Mouse (Mus musculus) liver, embryonic 13.5 days (tissue): ENCODE data around the gene Gm11060. TPM values are rescaled to one million over a fixed set of nuclear protein-coding genes. Genes with fewer than 3 reads are reported as not detected.

ENCODE experiments used
- ATAC-seq: fragments of 200-750 bp; cut with Nextera tagmentation; 2 replicates; pipeline ENCODE4 v1.8.0; 2017; ENCODE audit warnings: low read depth, mild to moderate bottlenecking, moderate number of reproducible peaks, moderate library complexity
- DNase-seq: peaks from one replicate; pipeline ENCODE4 v3.0.0; 2022
- H3K27ac ChIP-seq: fragments of 300-500 bp; sonication (generic); 2 replicates; pipeline ENCODE4 v1.5.1; 2015; ENCODE audit warnings: moderate library complexity, mild to moderate bottlenecking, inconsistent platforms
- H3K27me3 ChIP-seq: fragments of 300-500 bp; sonication (generic); 2 replicates; pipeline ENCODE4 v1.6.1; 2015; ENCODE audit warnings: mild to moderate bottlenecking, inconsistent platforms
- H3K36me3 ChIP-seq: fragments of 300-500 bp; sonication (generic); 2 replicates; pipeline ENCODE4 v1.6.1; 2015; ENCODE audit warnings: mild to moderate bottlenecking, inconsistent platforms
- H3K4me1 ChIP-seq: fragments of 300-500 bp; sonication (generic); replicated peaks from 2 replicates; pipeline ENCODE4 v1.6.1; 2015; ENCODE audit warnings: inconsistent platforms
- H3K4me2 ChIP-seq: fragments of 300-500 bp; sonication (generic); 2 replicates; pipeline ENCODE4 v1.6.1; 2015; ENCODE audit warnings: inconsistent platforms, mild to moderate bottlenecking, moderate library complexity
- H3K4me3 ChIP-seq: fragments of 300-500 bp; sonication (generic); replicated peaks from 2 replicates; pipeline ENCODE4 v1.5.1; 2015; ENCODE audit warnings: mild to moderate bottlenecking, inconsistent platforms
- H3K9ac ChIP-seq: fragments of 300-500 bp; sonication (generic); 2 replicates; pipeline ENCODE4 v1.6.1; 2015; ENCODE audit warnings: mild to moderate bottlenecking, inconsistent platforms
- H3K9me3 ChIP-seq: fragments of 300-500 bp; sonication (generic); replicated peaks from 2 replicates; pipeline ENCODE4 v1.6.1; 2016; ENCODE audit warnings: inconsistent platforms
- WGBS: fragments of 180-500 bp; shearing (Covaris S2); methylation state at CpG from one replicate; pipeline ENCODE4 v1.1.7; 2015; ENCODE audit not compliant: insufficient replicate concordance; 5-methylcytosine and 5-hydroxymethylcytosine counted together
- polyA plus RNA-seq: library from polyadenylated mRNA; unstranded; fragments of >200 nt; fragmentation: Nextera tagmentation; extraction: Ambion mirVana; gene quantifications from 2 replicates; pipeline ENCODE4 v1.2.1, GENCODE M21; 2015

Gene Gm11060
- polyA plus RNA-seq, 1 experiment from 2014 or later = not detected

DNA sequence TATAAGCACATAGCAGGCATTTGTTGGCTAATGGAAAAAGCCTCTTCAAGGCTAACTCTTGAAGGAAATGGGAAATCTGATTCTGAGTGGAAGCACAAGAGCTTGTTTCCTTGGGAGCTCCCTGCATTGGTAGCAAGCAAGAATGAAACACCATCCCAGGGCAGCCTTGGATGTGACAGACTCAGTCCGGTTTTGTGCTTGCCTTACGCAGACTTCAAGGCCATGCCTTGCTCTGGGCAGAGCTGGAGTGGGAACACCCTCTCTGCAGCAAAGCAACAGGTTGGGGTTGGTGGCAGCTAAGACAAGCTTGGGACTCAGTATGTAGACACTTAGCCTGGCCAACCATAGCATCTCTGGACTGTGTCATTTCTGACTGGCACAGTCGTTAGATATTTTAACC is 5.7 kb upstream of the Gm11060 start:
- 81% methylated on average over 3 of the region's 3 CpGs for WGBS
- Histone ChIP-seq H3K9me3 (no peaks in the 10 kb centered on the region), H3K9ac (no peak overlapping the region), H3K27me3 (no peaks in the 10 kb centered on the region), H3K4me2 (no peak overlapping the region), H3K4me3 (no peak overlapping the region), H3K36me3 (no peaks in the 10 kb centered on the region), H3K27ac (no peak overlapping the region), H3K4me1 (no peaks in the 10 kb centered on the region)
- ATAC-seq (no peak), DNase-seq (no peak)

DNA sequence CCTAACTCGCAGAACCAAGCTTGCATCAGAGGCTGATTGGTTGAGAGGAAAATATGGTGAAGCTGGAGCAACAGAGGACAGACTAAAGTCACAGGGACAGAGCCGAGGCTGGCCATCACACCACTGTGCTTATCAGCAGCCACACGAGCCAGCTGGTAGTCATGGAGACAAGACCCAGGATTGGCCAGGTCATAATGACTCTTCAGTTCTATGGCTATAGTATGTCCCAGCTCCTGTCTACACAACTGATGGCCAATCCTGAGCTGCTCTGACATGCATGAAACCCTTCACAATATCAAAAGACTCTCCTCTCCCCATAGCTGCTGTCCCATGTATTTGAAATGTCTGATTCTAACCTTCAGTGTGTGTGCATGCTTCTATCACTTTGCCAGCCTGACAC is 3.8 kb upstream of the Gm11060 start:
- 43% methylated on average over 3 of the region's 3 CpGs for WGBS
- H3K9ac ChIP-seq = no peak overlapping the region
- H3K4me2 ChIP-seq = no peak overlapping the region
- no peaks in the 10 kb centered on the region for H3K27me3 ChIP-seq
- no peaks in the 10 kb centered on the region for H3K9me3 ChIP-seq
- no peak for DNase-seq
- H3K36me3 ChIP-seq = no peaks in the 10 kb centered on the region
- H3K4me3 ChIP-seq = no peak overlapping the region
- H3K4me1 ChIP-seq = no peaks in the 10 kb centered on the region
- ATAC-seq = peak; percentile 45; the same call in 1 of the 2 replicates
- H3K27ac ChIP-seq = no peak overlapping the region

DNA sequence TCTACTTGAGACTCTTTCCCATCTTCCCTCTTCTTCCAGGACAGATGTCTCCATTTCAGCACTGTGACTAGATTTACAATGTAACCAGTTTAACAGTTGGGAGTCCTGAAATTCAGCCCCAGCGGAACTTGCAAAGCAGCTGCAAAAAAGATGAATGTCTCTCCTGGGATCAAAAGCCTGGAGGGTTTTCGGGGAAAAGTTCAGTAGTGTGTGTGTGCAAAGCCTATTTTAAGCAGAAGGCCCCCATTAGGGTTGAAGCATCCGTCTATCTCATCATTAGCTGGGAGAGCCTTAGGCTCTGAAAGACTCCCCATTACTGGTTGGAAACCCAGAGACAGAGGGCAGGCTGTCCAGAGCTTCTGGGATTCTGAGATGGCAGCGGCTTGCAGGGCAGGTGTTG is 2.7 kb upstream of the Gm11060 start:
- WGBS = 64% methylated on average over 4 of the region's 4 CpGs
- Histone ChIP-seq H3K36me3 (no peaks in the 10 kb centered on the region), H3K9me3 (no peaks in the 10 kb centered on the region), H3K4me1 (no peaks in the 10 kb centered on the region), H3K4me2 (no peak overlapping the region), H3K4me3 (no peak overlapping the region), H3K9ac (no peak overlapping the region), H3K27ac (no peak overlapping the region), H3K27me3 (no peaks in the 10 kb centered on the region)
- DNase-seq (no peak), ATAC-seq (no peak)

DNA sequence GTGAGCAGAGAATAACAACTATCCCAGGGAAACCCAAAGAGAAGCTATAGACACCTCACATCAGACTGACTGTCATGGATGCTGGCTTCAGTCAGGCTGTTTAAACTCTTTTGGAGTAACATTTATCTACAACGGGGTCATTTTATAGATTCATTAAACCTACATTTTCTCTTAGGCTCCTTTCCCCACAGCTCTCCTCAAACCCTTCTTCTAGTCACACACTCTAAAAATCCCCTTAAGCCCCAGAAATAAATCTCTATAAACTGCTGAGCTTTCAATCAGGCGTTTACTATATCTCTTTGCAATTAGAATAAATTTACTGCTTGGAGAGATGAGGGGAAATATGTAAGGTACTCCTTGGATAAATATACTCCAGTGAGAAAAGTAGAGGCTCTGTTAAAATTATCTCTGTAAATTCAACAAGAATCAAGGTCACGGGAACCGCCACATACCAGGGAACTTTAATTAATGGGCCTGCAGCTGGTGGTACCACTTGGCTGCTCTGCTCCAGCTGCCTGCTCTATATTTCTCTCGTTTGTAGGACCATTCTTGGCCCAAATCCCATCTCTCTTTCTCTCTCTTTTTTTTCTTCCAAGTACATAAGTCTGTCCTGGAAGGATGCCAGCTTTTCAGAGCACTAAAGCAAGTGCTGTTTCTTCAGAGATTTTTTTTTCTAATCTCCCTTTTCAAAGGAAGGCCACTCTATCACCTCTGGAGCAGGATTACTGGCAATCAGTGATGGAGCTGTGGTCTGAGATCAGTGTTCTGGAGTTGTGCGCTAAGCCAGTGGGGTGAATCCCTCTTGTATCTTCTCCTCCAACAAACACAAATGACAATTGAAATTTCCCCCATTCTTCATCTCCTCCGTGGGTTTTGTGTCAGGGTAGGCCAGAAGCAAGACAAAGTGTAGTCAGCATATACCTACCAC is 2.0 kb upstream of the Gm11060 start:
- H3K9ac ChIP-seq = no peak overlapping the region
- H3K27ac ChIP-seq = no peak overlapping the region
- H3K27me3 ChIP-seq = no peaks in the 10 kb centered on the region
- no peak overlapping the region for H3K4me3 ChIP-seq
- no peaks in the 10 kb centered on the region for H3K36me3 ChIP-seq
- H3K9me3 ChIP-seq = no peaks in the 10 kb centered on the region
- ATAC-seq (no peak), DNase-seq (no peak)
- H3K4me2 ChIP-seq = no peak overlapping the region
- WGBS = 47% methylated on average over 7 of the region's 7 CpGs
- no peaks in the 10 kb centered on the region for H3K4me1 ChIP-seq

- DNase-seq = no peak
- ATAC-seq = no peak
- WGBS = 63% methylated on average over 5 of the region's 5 CpGs
- Histone ChIP-seq H3K4me3 (no peak overlapping the region), H3K4me2 (no peak overlapping the region), H3K27ac (no peak overlapping the region), H3K4me1 (no peaks in the 10 kb centered on the region), H3K36me3 (no peaks in the 10 kb centered on the region), H3K9me3 (no peaks in the 10 kb centered on the region), H3K27me3 (no peaks in the 10 kb centered on the region), H3K9ac (no peak overlapping the region)
Observed at GRCm38 (mm10) chr2:105090991-105091390, 827 bp upstream of the Gm11060 start.

GRCm38 (mm10) chr2:105097294-105097953 is 5.6 kb downstream of the Gm11060 start:
- Histone ChIP-seq H3K4me3 (no peak overlapping the region), H3K4me2 (no peak overlapping the region), H3K4me1 (no peaks in the 10 kb centered on the region), H3K9ac (no peak overlapping the region), H3K36me3 (no peaks in the 10 kb centered on the region), H3K27me3 (no peaks in the 10 kb centered on the region), H3K9me3 (no peaks in the 10 kb centered on the region), H3K27ac (no peak overlapping the region)
- WGBS = 81% methylated on average over 22 of the region's 22 CpGs
- ATAC-seq (no peak), DNase-seq (no peak)

DNA sequence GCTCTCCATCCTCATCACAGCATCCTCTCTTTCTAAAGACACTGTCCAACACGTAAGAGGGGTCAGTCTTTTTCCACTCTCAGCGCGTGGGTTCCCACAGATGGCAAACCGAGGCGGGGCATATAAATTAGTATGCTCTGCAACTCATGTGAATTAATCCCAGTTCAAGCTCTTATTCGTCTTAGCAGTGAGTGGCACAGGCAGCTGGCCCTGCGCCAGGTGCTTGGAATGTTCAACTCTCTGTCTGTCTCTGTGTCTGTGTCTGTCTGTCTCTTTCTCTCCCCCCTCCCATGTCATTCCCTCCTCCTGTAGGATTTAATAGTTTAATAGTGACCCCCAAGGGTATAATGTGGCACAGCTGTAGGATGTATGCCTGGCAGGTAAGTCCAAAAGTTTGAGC is 7.6 kb downstream of the Gm11060 start:
- Histone ChIP-seq H3K27ac (no peak overlapping the region), H3K36me3 (no peaks in the 10 kb centered on the region), H3K4me1 (no peaks in the 10 kb centered on the region), H3K9ac (no peak overlapping the region), H3K4me2 (no peak overlapping the region), H3K4me3 (no peak overlapping the region), H3K9me3 (no peaks in the 10 kb centered on the region), H3K27me3 (no peaks in the 10 kb centered on the region)
- ATAC-seq (no peak), DNase-seq (no peak)
- WGBS = 68% methylated on average over 7 of the region's 7 CpGs

- WGBS = 53% methylated on average over 7 of the region's 7 CpGs
- Histone ChIP-seq H3K4me1 (no peaks in the 10 kb centered on the region), H3K4me3 (no peak overlapping the region), H3K9ac (no peak overlapping the region), H3K36me3 (no peaks in the 10 kb centered on the region), H3K27me3 (no peaks in the 10 kb centered on the region), H3K4me2 (no peak overlapping the region), H3K27ac (no peak overlapping the region), H3K9me3 (no peaks in the 10 kb centered on the region)
- no peak for ATAC-seq
- DNase-seq = no peak
Observed at GRCm38 (mm10) chr2:105100541-105100940, 8.7 kb downstream of the Gm11060 start.

DNA sequence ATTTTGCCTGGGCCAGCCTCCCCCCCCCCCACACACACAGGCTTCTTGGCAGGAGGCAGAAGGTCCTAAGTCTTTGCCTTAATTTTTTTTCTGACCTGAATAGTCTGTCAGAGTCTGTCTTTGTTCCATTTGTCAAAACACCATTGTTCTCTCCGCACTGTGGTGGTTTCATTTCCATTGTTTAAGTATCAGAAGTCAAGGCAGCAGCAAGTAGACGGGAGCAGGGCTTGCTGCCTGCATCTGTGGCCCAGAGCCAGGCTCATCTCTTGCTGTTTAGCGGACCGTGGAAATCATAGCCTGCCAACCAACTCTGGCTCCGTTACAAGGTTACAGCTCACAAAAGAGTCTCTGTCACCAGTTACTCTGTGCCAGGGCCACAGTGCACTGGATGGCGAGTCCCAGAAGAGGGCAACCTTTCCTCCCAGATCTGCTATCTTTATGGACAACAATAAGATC is 16.9 kb downstream of the Gm11060 start:
- no peaks in the 10 kb centered on the region for H3K4me1 ChIP-seq
- ATAC-seq (no peak), DNase-seq (no peak)
- no peak overlapping the region for H3K9ac ChIP-seq
- WGBS = 49% methylated on average over 6 of the region's 6 CpGs
- H3K4me2 ChIP-seq = no peak overlapping the region
- no peak overlapping the region for H3K4me3 ChIP-seq
- H3K27me3 ChIP-seq = 0 out of 2 replicates have a peak, but pooled peaks cover 4% of the 10 kb centered on the region
- H3K36me3 ChIP-seq = no peaks in the 10 kb centered on the region
- H3K27ac ChIP-seq = no peak overlapping the region
- no peaks in the 10 kb centered on the region for H3K9me3 ChIP-seq

GRCm38 (mm10) chr2:105114074-105114473 is 22.3 kb downstream of the Gm11060 start:
- peak; percentile 23; the same call in 1 of the 2 replicates for ATAC-seq
- 19% methylated on average over 9 of the region's 9 CpGs for WGBS

GRCm38 (mm10) chr2:105117669-105118068 is 25.9 kb downstream of the Gm11060 start:
- Histone ChIP-seq H3K4me3 (no peak overlapping the region), H3K4me2 (no peak overlapping the region), H3K27ac (no peak overlapping the region), H3K4me1 (0 out of 2 replicates have a peak, but pooled peaks cover 3% of the 10 kb centered on the region), H3K36me3 (no peaks in the 10 kb centered on the region), H3K9me3 (no peaks in the 10 kb centered on the region), H3K27me3 (peaks cover 51% of the 10 kb centered on the region), H3K9ac (no peak overlapping the region)
- ATAC-seq (no peak), DNase-seq (no peak)
- 58% methylated on average over 8 of the region's 8 CpGs for WGBS

More at GRCm38 (mm10) chr2:105114074-105114473, 22.3 kb downstream of the Gm11060 start:
- Histone ChIP-seq H3K27ac (no peak overlapping the region), H3K4me1 (0 out of 2 replicates have a peak, but pooled peaks cover 3% of the 10 kb centered on the region), H3K27me3 (peaks cover 17% of the 10 kb centered on the region), H3K36me3 (no peaks in the 10 kb centered on the region), H3K9me3 (no peaks in the 10 kb centered on the region), H3K4me3 (no peak overlapping the region), H3K4me2 (no peak overlapping the region), H3K9ac (no peak overlapping the region)
- DNase-seq = no peak
